Mouse (Mus musculus): ENCODE data around the gene Noc4l. TPM values are rescaled to one million over a fixed set of nuclear protein-coding genes. Genes with fewer than 3 reads are reported as not detected.

Gene Noc4l
- 95.9 TPM for polyA plus RNA-seq (2017; shearing (Covaris generic))

DNA sequence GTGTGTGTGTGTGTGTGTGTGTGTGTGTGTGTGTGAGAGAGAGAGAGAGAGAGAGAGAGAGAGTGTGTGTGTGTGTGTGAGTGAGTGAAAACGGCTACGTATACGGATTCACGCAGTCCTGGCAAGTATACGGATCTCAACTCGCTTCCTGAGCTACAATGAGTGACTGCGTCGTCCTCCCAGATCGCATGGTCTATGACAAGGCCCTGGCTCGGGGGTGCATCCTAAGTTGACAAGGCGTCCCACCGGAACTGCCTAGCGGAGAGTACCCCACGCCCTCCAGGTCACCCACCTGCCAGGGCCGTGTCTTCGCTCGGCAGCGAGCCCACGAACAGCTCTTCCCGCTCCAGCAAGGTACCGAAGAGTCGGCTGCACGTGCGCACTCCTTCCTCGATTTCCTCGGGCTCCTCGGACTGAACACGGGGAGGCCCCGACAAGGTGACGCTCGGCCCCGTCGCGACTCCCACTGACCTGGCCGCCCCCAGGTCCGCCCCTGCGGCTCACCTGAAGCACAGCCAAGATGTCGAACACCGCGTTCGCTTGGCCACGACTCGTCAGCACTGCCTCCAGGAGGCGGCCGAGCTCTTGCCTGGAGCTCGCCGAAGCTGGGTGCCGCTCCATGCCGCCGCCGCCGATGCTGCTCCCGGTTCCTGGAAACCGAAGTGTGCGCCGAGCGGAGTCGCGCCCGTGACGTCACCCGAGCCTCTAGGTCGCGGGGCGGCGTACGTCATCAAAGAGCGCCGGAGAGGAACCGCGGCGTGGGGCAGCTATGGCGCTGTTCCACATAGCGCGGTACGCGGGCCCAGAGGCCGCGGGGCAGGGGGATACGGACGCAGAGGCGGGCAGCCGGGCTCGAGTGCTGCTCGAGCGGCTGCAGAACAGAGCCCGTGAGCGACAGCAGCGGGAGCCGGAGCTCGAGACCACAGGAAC is at the start of gene Noc4l, which contains the start of gene Ddx51:
TSS of gene Noc4l (minus strand) at position 699 of the 930 bp plus-strand sequence.
TSS of gene Ddx51 (plus strand) at position 733 of the 930 bp plus-strand sequence.

Other genes starting within 250 kb of the Noc4l start
- 2.1 TPM for gene Fbrsl1, start 204.9 kb downstream of the Noc4l start, polyA plus RNA-seq (2017; shearing (Covaris generic))
- 9.0 TPM for gene Galnt9, start 109.1 kb downstream of the Noc4l start, polyA plus RNA-seq (2017; shearing (Covaris generic))
- 22.9 TPM for gene Ddx51, start within 50 bp of the Noc4l start, polyA plus RNA-seq (2017; shearing (Covaris generic))
- gene Ep400, start 117.3 kb upstream of the Noc4l start, polyA plus RNA-seq (2017; shearing (Covaris generic)): 57.1 TPM
- gene Pus1, start 127.2 kb upstream of the Noc4l start, polyA plus RNA-seq (2017; shearing (Covaris generic)): 29.8 TPM
- 7.8 TPM for gene Ulk1, start 156.7 kb upstream of the Noc4l start, polyA plus RNA-seq (2017; shearing (Covaris generic))
- gene Hscb, start 186.4 kb upstream of the Noc4l start, polyA plus RNA-seq (2017; shearing (Covaris generic)): 24.4 TPM
- 9.0 TPM for gene Chek2, start 186.6 kb upstream of the Noc4l start, polyA plus RNA-seq (2017; shearing (Covaris generic))
- gene Ttc28, start 226.4 kb upstream of the Noc4l start, polyA plus RNA-seq (2017; shearing (Covaris generic)): 7.4 TPM